ENCODE assay signal across 8 mouse cellular contexts in the genomic region with DNA sequence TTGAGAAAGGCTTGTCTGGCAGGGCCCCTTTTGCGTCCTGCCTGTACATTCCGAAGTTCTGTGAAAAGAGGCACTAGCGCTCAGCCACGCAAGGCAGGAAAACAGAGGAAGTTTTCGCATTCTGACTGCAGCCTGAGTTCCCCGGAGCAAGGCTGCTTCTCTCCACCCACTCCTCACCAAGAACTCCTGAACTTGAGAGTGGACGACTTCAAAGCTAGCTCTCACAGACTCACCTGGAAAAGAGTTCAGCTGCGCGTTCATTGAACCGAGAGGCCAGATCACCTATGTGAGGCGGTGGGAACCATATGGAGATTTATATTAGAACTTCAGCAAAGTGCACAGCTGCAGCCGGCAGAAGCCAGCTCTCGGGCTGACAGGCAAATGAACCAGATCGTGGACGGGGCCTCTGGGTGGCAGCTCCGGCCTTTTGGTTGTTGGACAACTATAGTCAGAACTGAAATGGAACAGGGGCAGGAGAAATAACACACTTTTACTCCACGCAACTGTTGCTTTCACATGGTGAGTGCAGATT.
A peak's percentile ranks its signal among the peaks of the same experiment; 100 is the strongest.
DNase-seq lines count a peak whose midpoint lies in the region; ATAC-seq and TF ChIP-seq lines count a peak whose summit lies in the region.

No protein-coding gene starts in this region.

- 4% methylated on average over 17 of the region's 17 CpGs for WGBS in hindbrain, embryonic 13.5 days

- no peak for TF ChIP-seq CTCF in Patski (IDR thresholded peaks at IDR 0.05)
- TF ChIP-seq CTCF in gastrocnemius, adult 2 months (IDR thresholded peaks at IDR 0.05): peak; percentile 30; the same call in 1 of the 2 replicates

- H3K27me3 ChIP-seq in Patski: no peaks in the 10 kb centered on the region
- no peaks in the 10 kb centered on the region for H3K27me3 ChIP-seq in hindbrain, embryonic 13.5 days

- peak overlapping the region; percentile 50 for H3K4me2 ChIP-seq in hindbrain, embryonic 13.5 days

- peak overlapping the region; percentile 71 for H3K4me3 ChIP-seq in gastrocnemius, adult 2 months
- peak overlapping the region; percentile 41 for H3K4me3 ChIP-seq in hindbrain, embryonic 13.5 days

- ATAC-seq in Patski: peak; percentile 69
- ATAC-seq in hindbrain, embryonic 13.5 days (ENCODE audit: low FRiP score): peak; percentile 73; the same call in 1 of the 2 replicates

- no peak for DNase-seq in Patski (ENCODE audit: low read depth, low spot score)
- DNase-seq in cerebellum, postnatal 25 days: peak; percentile 30 to 32
- DNase-seq in gastrocnemius, adult 2 months: peak; percentile 73
- peak; percentile 43 to 50 for DNase-seq in layer of hippocampus, postnatal 36 days
- peak; percentile 64 for DNase-seq in lung, postnatal 10 days
- DNase-seq in ovary, postnatal 10 days (ENCODE audit: low spot score): peak; percentile 51
- DNase-seq in thymus, postnatal 4 days: peak; percentile 34

- H3K27ac ChIP-seq in gastrocnemius, adult 2 months: peak overlapping the region; percentile 88
- H3K27ac ChIP-seq in hindbrain, embryonic 13.5 days: peak overlapping the region; percentile 92

- POLR2A ChIA-PET in Patski (lab: Charles Lee): interaction anchor here (1.1 to 4.7 kb wide), 2 partner anchors 21 to 91 kb away, joined by 3 to 24 read pairs; no protein-coding TSS in a partner anchor

- H3K9ac ChIP-seq in hindbrain, embryonic 13.5 days: peak overlapping the region; percentile 70

- in situ Hi-C loops in Patski (cut with MboI; ENCODE audit: low pct_unique_long_range_greater_than_20kb): loop anchor here (5.0 kb wide), 1 partner anchor 98 kb away; no protein-coding TSS in a partner anchor

- CTCF ChIA-PET in Patski (lab: Charles Lee): interaction anchor here (0.6 to 3.5 kb wide), 5 partner anchors 20 to 149 kb away, joined by 3 to 23 read pairs (median 4); no protein-coding TSS in a partner anchor

- intact Hi-C loops in gastrocnemius, adult 2 months (cut with DNase I): loop anchor here (1.0 to 2.0 kb wide), 4 partner anchors 92 to 266 kb away; no protein-coding TSS in a partner anchor

- H3K9me3 ChIP-seq in hindbrain, embryonic 13.5 days: no peaks in the 10 kb centered on the region; the same call in 1 of the 2 replicates

- peaks cover 26% of the 10 kb centered on the region for H3K4me1 ChIP-seq in hindbrain, embryonic 13.5 days (replicated peaks)

- peaks cover 4% of the 10 kb centered on the region; the same call in 1 of the 2 replicates for H3K36me3 ChIP-seq in hindbrain, embryonic 13.5 days
